Mouse (Mus musculus) midbrain, embryonic 12.5 days (tissue): ENCODE results near the gene Ebf1. TPM values are rescaled to one million over a fixed set of nuclear protein-coding genes. Genes with fewer than 3 reads are reported as not detected.

Experiments used
- ATAC-seq: fragments of 200-750 bp; cut with Nextera tagmentation; 2 replicates; pipeline ENCODE4 v1.8.0; 2017; ENCODE audit warnings: low read depth, moderate TSS enrichment, moderate library complexity; ENCODE audit not compliant: low FRiP score
- H3K27ac ChIP-seq: fragments of 300-500 bp; sonication (generic); replicated peaks from 2 replicates; pipeline ENCODE4 v1.5.1; 2016; ENCODE audit warnings: mild to moderate bottlenecking
- H3K27me3 ChIP-seq: fragments of 300-500 bp; sonication (generic); 2 replicates; pipeline ENCODE4 v1.6.1; 2016; ENCODE audit warnings: mild to moderate bottlenecking
- H3K36me3 ChIP-seq: fragments of 300-500 bp; sonication (generic); 2 replicates; pipeline ENCODE4 v1.6.1; 2016
- H3K4me1 ChIP-seq: fragments of 300-500 bp; sonication (generic); 2 replicates; pipeline ENCODE4 v1.6.1; 2016
- H3K4me2 ChIP-seq: fragments of 300-500 bp; sonication (generic); replicated peaks from 2 replicates; pipeline ENCODE4 v1.6.1; 2016; ENCODE audit warnings: mild to moderate bottlenecking, moderate library complexity
- H3K4me3 ChIP-seq: fragments of 300-500 bp; sonication (generic); 2 replicates; pipeline ENCODE4 v1.5.1; 2016; ENCODE audit warnings: mild to moderate bottlenecking
- H3K9ac ChIP-seq: fragments of 300-500 bp; sonication (generic); replicated peaks from 2 replicates; pipeline ENCODE4 v1.6.1; 2016; ENCODE audit warnings: mild to moderate bottlenecking, moderate library complexity
- H3K9me3 ChIP-seq: fragments of 300-500 bp; sonication (generic); 2 replicates; pipeline ENCODE4 v1.6.1; 2016; ENCODE audit warnings: mild to moderate bottlenecking
- WGBS: fragments of 180-500 bp; shearing (Covaris S2); methylation state at CpG from one replicate; pipeline ENCODE4 v1.1.7; 2016; 5-methylcytosine and 5-hydroxymethylcytosine counted together
- polyA plus RNA-seq: library from polyadenylated mRNA; unstranded; fragments of >200 nt; fragmentation: Nextera tagmentation; extraction: Ambion mirVana; gene quantifications from 2 replicates; pipeline ENCODE4 v1.2.1, GENCODE M21; 2016

Gene Ebf1
- polyA plus RNA-seq, 1 experiment from 2014 or later: 89.6 TPM

DNA sequence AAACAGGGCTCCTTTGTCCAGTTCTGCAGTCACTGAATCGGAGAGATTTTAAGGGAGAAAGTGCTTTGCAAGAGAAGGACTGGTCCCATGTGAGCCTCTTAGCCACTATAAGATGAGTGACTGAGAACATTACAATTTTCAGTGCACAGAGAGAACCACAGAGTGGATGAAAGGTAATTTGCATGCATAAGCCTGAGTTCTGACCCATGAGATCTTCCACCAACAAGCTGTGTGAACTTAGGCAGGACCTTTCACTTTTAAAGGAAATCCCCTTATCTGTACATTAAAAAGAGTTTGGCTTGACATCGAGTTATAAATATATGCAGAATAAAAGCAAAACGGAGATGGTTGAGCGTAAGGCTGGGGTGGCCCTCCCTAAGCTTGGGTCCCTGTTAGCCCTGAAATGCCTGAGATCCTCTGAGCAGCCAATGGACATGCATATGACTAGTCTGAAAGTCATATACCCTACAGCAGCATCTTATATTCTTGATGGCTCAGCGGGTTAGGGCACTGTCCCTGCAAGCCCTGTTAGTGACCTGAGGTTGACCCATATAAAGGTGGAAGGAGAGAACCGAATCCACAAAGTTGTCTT is 92.8 kb downstream of the Ebf1 start:
- 83% methylated on average over 6 of the region's 6 CpGs for WGBS
- no peak for ATAC-seq
- no peaks in the 10 kb centered on the region for H3K27me3 ChIP-seq
- H3K9ac ChIP-seq: no peak overlapping the region
- peaks cover 9% of the 10 kb centered on the region; the same call in 1 of the 2 replicates for H3K4me1 ChIP-seq
- H3K9me3 ChIP-seq: no peaks in the 10 kb centered on the region
- H3K36me3 ChIP-seq: no peaks in the 10 kb centered on the region
- no peak overlapping the region for H3K27ac ChIP-seq
- no peak overlapping the region for H3K4me3 ChIP-seq
- H3K4me2 ChIP-seq: no peak overlapping the region

DNA sequence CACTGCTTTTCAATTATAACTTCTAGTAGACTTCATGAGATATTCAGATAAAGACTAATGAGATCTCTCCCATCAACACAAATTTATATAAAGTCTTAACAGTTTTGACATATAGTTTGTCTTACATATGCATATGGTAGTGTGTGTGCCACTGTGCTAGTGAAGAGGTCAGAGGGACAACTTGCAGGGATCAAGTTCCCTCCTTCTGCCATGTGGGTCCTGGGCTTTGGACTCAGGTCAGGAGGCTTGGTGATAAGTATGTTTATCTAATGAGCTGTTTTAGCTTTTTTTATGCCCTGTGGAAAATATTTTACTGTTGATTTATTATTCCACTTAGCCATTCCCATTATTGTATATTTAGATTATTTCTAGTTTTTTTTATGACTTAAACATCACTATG is 93.7 kb downstream of the Ebf1 start:
- Histone ChIP-seq H3K27ac (no peak overlapping the region), H3K9me3 (no peaks in the 10 kb centered on the region), H3K4me2 (no peak overlapping the region), H3K36me3 (no peaks in the 10 kb centered on the region), H3K4me1 (peaks cover 9% of the 10 kb centered on the region; the same call in 1 of the 2 replicates), H3K9ac (no peak overlapping the region), H3K4me3 (no peak overlapping the region), H3K27me3 (no peaks in the 10 kb centered on the region)
- no peak for ATAC-seq

- Histone ChIP-seq H3K9me3 (no peaks in the 10 kb centered on the region), H3K4me3 (no peak overlapping the region), H3K4me1 (no peaks in the 10 kb centered on the region), H3K36me3 (no peaks in the 10 kb centered on the region), H3K27ac (no peak overlapping the region), H3K9ac (no peak overlapping the region), H3K27me3 (no peaks in the 10 kb centered on the region), H3K4me2 (no peak overlapping the region)
- no peak for ATAC-seq
- whole genome bisulfite sequencing: 89% methylated on average over 5 of the region's 5 CpGs
Observed at GRCm38 (mm10) chr11:44714188-44714587, 97.1 kb downstream of the Ebf1 start.

DNA sequence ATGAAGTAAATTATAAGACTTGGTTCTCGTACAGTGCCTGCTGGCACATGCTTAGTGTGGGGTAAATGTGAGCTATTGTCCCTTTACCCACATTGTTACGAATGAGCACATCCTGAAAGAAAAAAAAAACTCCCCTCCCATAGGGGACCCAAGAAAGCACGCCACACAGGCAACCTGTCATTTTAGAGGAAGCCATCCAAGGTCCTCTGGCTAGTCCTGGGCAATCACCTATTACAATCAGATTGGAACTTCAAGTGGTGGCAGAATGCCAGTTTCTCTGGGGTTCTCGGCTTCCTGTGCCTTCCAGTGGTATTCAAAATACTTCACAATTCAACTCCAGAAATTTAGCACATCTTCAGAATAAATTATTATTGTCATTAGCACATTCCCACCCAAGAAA is 98.7 kb downstream of the Ebf1 start:
- whole genome bisulfite sequencing: 77% methylated on average over 4 of the region's 4 CpGs
- Histone ChIP-seq H3K4me3 (no peak overlapping the region), H3K9ac (no peak overlapping the region), H3K27ac (no peak overlapping the region), H3K27me3 (no peaks in the 10 kb centered on the region), H3K9me3 (no peaks in the 10 kb centered on the region), H3K4me2 (no peak overlapping the region), H3K36me3 (no peaks in the 10 kb centered on the region), H3K4me1 (no peaks in the 10 kb centered on the region)
- no peak for ATAC-seq

- 75% methylated on average over 6 of the region's 6 CpGs for WGBS
- Histone ChIP-seq H3K4me2 (no peak overlapping the region), H3K4me1 (no peaks in the 10 kb centered on the region), H3K36me3 (no peaks in the 10 kb centered on the region), H3K9me3 (no peaks in the 10 kb centered on the region), H3K9ac (no peak overlapping the region), H3K27ac (no peak overlapping the region), H3K27me3 (no peaks in the 10 kb centered on the region), H3K4me3 (no peak overlapping the region)
- ATAC-seq: no peak
Observed at GRCm38 (mm10) chr11:44716928-44717327, 99.8 kb downstream of the Ebf1 start.

DNA sequence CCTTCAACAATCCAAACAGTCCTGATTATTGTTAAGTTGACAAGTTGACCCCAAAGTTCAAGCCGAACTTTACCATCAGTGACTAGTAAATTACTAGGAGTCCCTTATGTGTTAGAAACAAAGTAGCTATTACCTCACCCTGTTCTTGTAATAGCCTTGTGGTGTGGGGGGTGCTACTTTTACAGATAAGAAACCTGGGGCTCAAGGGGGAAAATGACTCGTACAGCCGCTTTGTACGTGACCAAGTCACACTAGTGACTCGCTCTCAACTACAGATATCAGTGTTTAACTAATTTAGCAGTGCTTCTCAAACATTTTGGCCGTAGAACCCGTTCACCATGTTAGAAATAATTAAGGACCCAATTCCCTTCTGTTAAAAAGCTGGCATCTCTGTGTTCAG is 100.5 kb downstream of the Ebf1 start:
- H3K36me3 ChIP-seq: no peaks in the 10 kb centered on the region
- no peaks in the 10 kb centered on the region for H3K27me3 ChIP-seq
- H3K27ac ChIP-seq: no peak overlapping the region
- H3K9me3 ChIP-seq: no peaks in the 10 kb centered on the region
- H3K4me1 ChIP-seq: no peaks in the 10 kb centered on the region
- H3K4me2 ChIP-seq: no peak overlapping the region
- ATAC-seq: no peak
- WGBS: 87% methylated on average over 7 of the region's 7 CpGs
- no peak overlapping the region for H3K9ac ChIP-seq
- H3K4me3 ChIP-seq: no peak overlapping the region

- 87% methylated on average over 4 of the region's 4 CpGs for WGBS
- no peaks in the 10 kb centered on the region for H3K27me3 ChIP-seq
- H3K4me3 ChIP-seq: no peak overlapping the region
- H3K27ac ChIP-seq: no peak overlapping the region
- ATAC-seq: no peak
- no peak overlapping the region for H3K9ac ChIP-seq
- H3K4me1 ChIP-seq: no peaks in the 10 kb centered on the region
- no peaks in the 10 kb centered on the region for H3K36me3 ChIP-seq
- H3K9me3 ChIP-seq: no peaks in the 10 kb centered on the region
- H3K4me2 ChIP-seq: no peak overlapping the region
Observed at GRCm38 (mm10) chr11:44721976-44722375, 104.9 kb downstream of the Ebf1 start.

DNA sequence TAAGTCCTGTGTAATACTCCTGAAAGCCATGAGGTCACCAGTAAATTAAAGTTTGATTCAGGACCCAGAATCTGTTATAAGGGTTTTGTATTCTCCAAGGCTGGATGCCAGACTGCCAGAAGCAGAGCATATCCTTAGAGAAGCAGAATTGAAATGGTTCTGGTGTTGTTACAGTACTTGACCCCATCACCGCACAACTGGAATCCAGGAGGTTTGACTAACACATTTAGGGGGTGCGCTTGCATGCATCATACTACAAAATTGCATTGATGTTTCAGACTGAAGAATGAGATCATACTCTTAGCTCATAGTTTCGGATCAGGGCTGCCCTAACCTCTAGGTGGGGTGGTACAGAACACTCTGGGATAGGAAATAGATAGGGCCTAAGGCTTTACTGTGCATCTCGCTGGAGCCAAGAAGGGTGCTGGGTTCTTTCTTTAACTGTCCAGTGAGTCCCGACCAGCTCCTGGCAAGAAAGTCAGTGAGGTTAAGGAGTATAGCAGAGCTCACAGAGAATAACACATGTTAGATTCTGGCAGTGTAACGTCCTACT is 106.9 kb downstream of the Ebf1 start:
- 88% methylated on average over 6 of the region's 6 CpGs for WGBS

GRCm38 (mm10) chr11:44725732-44726131 is 108.6 kb downstream of the Ebf1 start:
- Histone ChIP-seq H3K4me2 (no peak overlapping the region), H3K9me3 (no peaks in the 10 kb centered on the region), H3K9ac (no peak overlapping the region), H3K36me3 (no peaks in the 10 kb centered on the region), H3K4me1 (no peaks in the 10 kb centered on the region), H3K27ac (no peak overlapping the region), H3K4me3 (no peak overlapping the region), H3K27me3 (no peaks in the 10 kb centered on the region)
- 95% methylated on average over 5 of the region's 5 CpGs for WGBS
- ATAC-seq: no peak

More for the DNA sequence above, 106.9 kb downstream of the Ebf1 start:
- no peak overlapping the region for H3K27ac ChIP-seq
- H3K9ac ChIP-seq: no peak overlapping the region
- no peaks in the 10 kb centered on the region for H3K9me3 ChIP-seq
- H3K4me2 ChIP-seq: no peak overlapping the region
- no peaks in the 10 kb centered on the region for H3K4me1 ChIP-seq
- no peak overlapping the region for H3K4me3 ChIP-seq
- no peak for ATAC-seq
- H3K36me3 ChIP-seq: no peaks in the 10 kb centered on the region
- H3K27me3 ChIP-seq: no peaks in the 10 kb centered on the region

DNA sequence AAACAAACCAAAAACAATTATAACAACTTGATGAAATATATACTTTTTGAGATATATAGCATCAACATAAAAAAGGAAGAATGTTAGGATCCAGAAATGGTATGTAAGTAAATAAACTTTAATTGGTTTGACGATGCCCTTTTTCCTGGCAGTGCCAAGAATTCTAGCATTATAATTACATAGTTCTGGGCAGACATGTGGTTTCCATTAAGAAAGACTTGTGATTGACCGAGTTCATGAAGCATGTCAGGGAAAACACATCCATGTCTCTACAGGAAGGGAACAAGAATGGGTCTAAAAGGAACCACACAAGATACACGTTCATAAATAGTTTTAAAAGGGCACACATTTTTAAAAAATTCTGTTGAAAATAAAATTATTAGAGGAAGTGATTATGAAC is 110.3 kb downstream of the Ebf1 start:
- no peak overlapping the region for H3K4me3 ChIP-seq
- no peak overlapping the region for H3K4me2 ChIP-seq
- 0 out of 2 replicates have a peak, but pooled peaks cover 2% of the 10 kb centered on the region for H3K4me1 ChIP-seq
- no peaks in the 10 kb centered on the region for H3K36me3 ChIP-seq
- WGBS: 76% methylated on average over 3 of the region's 3 CpGs
- no peaks in the 10 kb centered on the region for H3K9me3 ChIP-seq
- ATAC-seq: no peak
- no peak overlapping the region for H3K9ac ChIP-seq
- H3K27ac ChIP-seq: no peak overlapping the region
- no peaks in the 10 kb centered on the region for H3K27me3 ChIP-seq

DNA sequence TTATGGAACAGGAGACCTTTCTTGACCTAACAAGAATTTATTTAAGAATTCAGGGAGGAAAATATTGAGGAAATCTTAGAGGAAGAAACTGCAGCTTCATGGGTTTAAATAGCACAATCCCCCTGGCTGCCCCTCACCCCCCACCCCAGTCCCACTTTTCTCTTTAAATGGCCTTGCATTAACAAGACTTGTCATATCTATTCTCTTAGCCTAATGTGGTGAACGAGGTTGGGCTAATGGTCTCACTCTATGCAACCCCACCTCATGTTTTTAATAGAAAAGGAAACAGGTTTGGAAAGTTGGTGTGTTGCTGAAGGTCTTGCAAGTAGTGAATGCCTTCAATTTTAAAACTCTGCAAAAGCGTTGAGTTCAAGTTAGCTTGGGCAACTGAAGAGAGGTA is 110.7 kb downstream of the Ebf1 start:
- no peak for ATAC-seq
- H3K27ac ChIP-seq: no peak overlapping the region
- H3K27me3 ChIP-seq: no peaks in the 10 kb centered on the region
- H3K4me3 ChIP-seq: no peak overlapping the region
- H3K4me1 ChIP-seq: 0 out of 2 replicates have a peak, but pooled peaks cover 2% of the 10 kb centered on the region
- WGBS: 87% methylated on average over 2 of the region's 2 CpGs
- H3K9me3 ChIP-seq: no peaks in the 10 kb centered on the region
- H3K9ac ChIP-seq: no peak overlapping the region
- H3K36me3 ChIP-seq: no peaks in the 10 kb centered on the region
- no peak overlapping the region for H3K4me2 ChIP-seq

DNA sequence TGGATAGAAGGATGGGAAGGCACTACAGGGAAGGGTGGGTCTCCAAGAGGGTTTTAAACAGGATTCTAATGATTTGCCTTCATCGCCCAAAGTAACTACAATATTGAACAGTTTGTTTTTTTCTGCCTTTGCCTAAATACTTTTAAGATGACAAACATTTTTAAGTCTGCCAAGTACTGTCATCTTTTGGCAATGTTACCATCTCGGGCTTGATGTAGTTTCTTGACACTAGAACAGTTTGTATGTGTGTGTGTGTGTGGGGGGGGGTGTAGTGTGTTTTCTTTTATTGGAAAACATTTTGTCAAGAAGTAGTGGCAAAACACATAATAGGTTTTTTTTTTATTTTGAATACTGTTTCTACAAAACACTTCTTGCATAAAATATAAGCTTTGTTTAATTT is 111.2 kb downstream of the Ebf1 start:
- Histone ChIP-seq H3K4me2 (no peak overlapping the region), H3K27ac (no peak overlapping the region), H3K9ac (no peak overlapping the region), H3K4me3 (no peak overlapping the region), H3K27me3 (no peaks in the 10 kb centered on the region), H3K4me1 (0 out of 2 replicates have a peak, but pooled peaks cover 2% of the 10 kb centered on the region), H3K9me3 (no peaks in the 10 kb centered on the region), H3K36me3 (no peaks in the 10 kb centered on the region)
- WGBS: 91% methylated on average over 2 of the region's 2 CpGs
- no peak for ATAC-seq

GRCm38 (mm10) chr11:44729931-44730330 is 112.8 kb downstream of the Ebf1 start:
- H3K27me3 ChIP-seq: no peaks in the 10 kb centered on the region
- 82% methylated on average over 4 of the region's 4 CpGs for WGBS
- no peak for ATAC-seq
- no peak overlapping the region for H3K27ac ChIP-seq
- no peaks in the 10 kb centered on the region for H3K9me3 ChIP-seq
- 0 out of 2 replicates have a peak, but pooled peaks cover 2% of the 10 kb centered on the region for H3K4me1 ChIP-seq
- H3K36me3 ChIP-seq: no peaks in the 10 kb centered on the region
- H3K9ac ChIP-seq: no peak overlapping the region
- H3K4me2 ChIP-seq: no peak overlapping the region
- H3K4me3 ChIP-seq: no peak overlapping the region
